Mouse (Mus musculus): ENCODE data around the gene Zfp27.

- TF ChIP-seq CTCF (conservative IDR thresholded peaks at IDR 0.05 in 1 of 2, IDR thresholded peaks at IDR 0.05 in 1 of 2; ENCODE audit: low read depth in 2 of 2, low read length in 2 of 2) (no peak), USF2 (conservative IDR thresholded peaks at IDR 0.05; ENCODE audit: low read depth, low read length) (no peak), E2F4 (IDR thresholded peaks at IDR 0.05; ENCODE audit: insufficient replicate concordance, low read depth, low read length) (no peak), SIN3A (IDR thresholded peaks at IDR 0.05; ENCODE audit: low read length) (no peak), ZMIZ1 (IDR thresholded peaks at IDR 0.05; ENCODE audit: low read depth, low read length) (no peak), EP300 (IDR thresholded peaks at IDR 0.05; ENCODE audit: low read length) (no peak), MYC (IDR thresholded peaks at IDR 0.05; ENCODE audit: low read depth, low read length) (no peak), MAX (IDR thresholded peaks at IDR 0.05; ENCODE audit: low read length) (no peak), MAFK (IDR thresholded peaks at IDR 0.05; ENCODE audit: insufficient replicate concordance, low read length) (no peak), HCFC1 (IDR thresholded peaks at IDR 0.05; ENCODE audit: low read depth, low read length) (no peak), MAZ (IDR thresholded peaks at IDR 0.05; ENCODE audit: low read depth, low read length) (no peak), USF1 (IDR thresholded peaks at IDR 0.05; ENCODE audit: low read depth, low read length) (no peak)
Observed at GRCm38 (mm10) chr7:29880916-29881315, 25.5 kb downstream of the Zfp27 start.
